Mouse (Mus musculus): ENCODE data around the gene Etv4.

DNA sequence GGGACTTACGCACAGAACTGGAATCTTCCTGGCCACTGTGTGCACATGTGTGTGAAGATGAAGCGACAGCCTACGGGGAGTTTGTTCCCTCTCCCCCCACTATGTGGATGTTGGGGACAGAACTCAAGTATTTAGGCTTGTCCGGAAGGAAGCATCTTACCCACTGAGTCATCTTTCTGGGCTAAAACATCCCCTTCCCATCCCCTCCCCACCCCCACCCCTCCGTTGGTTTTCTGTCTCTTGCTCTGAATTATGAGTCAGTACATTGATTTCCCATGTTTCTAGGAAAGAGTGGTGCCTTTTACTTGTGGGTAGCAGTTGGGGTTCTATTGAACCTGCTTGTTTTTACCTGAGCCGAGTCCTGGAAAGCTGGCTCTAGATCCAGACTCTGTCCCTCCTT, 16.4 kb downstream of the Etv4 start:
- TF ChIP-seq MAFK (IDR thresholded peaks at IDR 0.05; ENCODE audit: insufficient read depth, low read depth, low read length) (no peak), ZC3H11A (IDR thresholded peaks at IDR 0.05; ENCODE audit: borderline replicate concordance, low read depth, low read length) (no peak)
